Mouse (Mus musculus) embryo, embryonic 11 days (tissue): ENCODE measurements around the gene Prkaa1.
"Not testable (repeated sequence)": the region's sequence is repeated elsewhere in the genome, so short reads cannot be mapped to it uniquely, and the experiment has no call there.

Experiments used
- DNase-seq: peaks from one replicate; pipeline ENCODE4 v3.0.0-alpha.2; 2015

The Prkaa1 gene

DNA sequence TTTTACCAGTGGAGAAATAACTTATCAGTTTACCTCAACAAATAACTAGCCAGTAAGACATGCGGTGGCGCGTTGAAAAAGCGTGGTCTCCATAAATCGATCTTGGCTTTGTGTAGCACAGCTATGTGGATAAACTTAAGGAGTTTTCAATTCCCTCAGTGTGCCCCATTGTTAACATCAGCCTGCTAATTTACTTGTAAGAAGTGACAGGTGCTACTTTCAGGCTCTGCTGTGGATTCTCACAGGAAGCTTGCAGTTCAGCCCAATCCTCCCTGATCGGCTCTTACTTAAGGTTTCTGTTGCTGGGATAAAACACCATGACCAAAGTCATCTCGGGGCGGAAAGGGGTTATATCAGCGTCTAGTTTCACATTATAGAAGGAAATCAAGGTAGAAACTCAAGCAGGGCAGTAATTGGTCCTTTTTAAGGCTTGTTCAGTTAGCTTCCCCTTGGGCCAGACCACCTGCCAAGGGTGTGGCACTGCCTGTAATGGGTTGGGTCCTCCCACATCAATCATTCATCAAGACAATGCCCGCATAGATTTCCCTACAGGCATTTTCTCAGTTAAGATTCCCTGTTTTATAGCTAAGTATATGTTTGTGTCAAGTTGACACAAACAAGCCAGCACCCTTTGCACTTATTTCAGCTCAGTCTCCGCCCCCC is 41.1 kb downstream of the Prkaa1 start:
- peak; percentile 23 for DNase-seq

- peak; percentile 86 for DNase-seq
These were observed 42.0 kb downstream of the Prkaa1 start, which contains the start of gene Ttc33 for GRCm38 (mm10) chr15:5185366-5186292. TSS of gene Ttc33 (plus strand) at chr15:5185525.

DNA sequence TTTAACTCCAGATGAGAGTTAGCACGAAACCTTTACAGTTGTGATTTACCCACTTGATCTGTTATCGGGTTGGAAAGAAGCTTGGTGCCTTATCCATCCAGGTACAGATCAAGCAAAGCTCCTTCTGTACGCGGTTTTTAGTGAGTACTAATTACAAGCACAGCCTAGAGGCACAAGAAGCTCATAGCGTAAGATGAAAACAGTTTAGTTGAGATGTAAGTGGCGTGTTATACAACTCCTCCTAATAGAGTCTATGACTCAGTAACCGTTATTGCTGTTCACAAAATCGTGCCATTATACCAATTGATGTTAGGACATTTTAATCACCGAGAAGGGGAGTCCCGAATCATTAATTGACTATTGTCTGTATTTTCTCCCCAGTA is 42.6 kb downstream of the Prkaa1 start:
- DNase-seq, result no peak

GRCm38 (mm10) chr15:5187116-5187515 is 43.5 kb downstream of the Prkaa1 start:
- DNase-seq, result no peak

DNA sequence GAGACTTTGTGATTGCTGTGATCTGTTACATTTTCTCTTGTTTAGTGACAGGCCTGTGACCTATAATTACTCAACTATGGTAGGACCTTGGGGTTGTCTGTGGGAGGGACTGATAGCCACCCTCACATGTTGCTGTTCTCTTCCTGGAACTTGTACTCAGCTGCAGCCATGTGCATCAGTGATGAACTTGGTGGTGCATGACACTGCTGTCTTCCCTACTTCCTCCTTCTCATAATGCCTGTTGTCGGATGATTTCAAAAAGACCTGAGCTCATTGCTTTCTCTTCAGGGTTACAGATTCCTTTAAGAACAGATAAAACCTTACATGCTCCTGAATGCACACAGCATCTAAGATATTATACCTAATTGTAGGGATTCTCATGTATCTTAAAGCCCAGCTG is 44.4 kb downstream of the Prkaa1 start:
- no peak for DNase-seq

DNA sequence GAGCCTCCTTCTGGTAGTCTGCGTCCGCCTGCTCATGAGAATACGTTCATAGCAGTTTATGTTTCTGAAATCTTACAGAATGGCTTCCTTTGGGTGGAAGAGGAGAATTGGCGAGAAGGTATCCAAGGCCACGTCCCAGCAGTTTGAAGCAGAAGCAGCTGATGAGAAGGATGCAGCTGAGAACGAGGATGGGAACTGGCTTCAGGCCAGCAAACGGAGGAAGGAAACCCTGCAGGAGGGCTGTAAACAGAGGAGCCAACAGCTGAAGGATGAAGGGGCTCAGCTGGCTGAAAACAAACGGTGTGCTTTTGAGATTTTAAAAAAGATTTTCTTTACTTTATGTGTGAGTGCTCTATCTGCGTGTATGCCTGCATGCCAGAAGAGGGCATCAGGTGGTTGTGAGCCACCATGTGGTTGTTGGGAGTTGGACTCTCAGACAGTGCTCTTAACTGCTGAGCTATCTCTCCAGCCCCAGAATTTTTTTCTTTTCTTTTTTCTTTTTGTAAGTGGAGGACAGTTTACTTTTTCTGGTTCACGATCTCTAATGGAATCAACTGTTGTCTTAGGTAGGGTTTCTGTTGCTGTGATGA is 45.9 kb downstream of the Prkaa1 start:
- no peak for DNase-seq

GRCm38 (mm10) chr15:5193833-5194232 is 50.2 kb downstream of the Prkaa1 start:
- DNase-seq, result peak; percentile 22

- DNase-seq, result no peak
These were observed 50.8 kb downstream of the Prkaa1 start for GRCm38 (mm10) chr15:5194446-5194845.

DNA sequence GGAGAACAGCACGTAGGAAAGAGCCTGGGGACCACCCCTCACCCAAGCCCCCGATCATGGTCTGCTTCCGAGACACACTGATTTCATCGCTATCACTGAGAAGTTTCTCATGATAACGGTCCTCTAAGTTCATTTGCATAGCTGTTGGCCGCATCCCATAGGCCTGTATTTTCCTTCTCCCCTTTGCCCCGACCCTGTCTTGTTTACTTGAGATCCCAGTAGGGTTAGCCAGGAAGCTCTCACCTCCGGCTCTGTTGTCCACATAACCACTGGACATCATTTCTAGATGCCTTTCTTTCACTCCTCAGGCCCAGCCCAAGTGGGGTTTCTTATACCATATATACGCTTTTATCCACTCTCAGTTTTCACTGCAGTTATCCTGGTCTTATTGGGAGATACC is 51.3 kb downstream of the Prkaa1 start:
- no peak for DNase-seq

- peak; percentile 19 for DNase-seq
These were observed 52.4 kb downstream of the Prkaa1 start for GRCm38 (mm10) chr15:5195987-5196514.

DNA sequence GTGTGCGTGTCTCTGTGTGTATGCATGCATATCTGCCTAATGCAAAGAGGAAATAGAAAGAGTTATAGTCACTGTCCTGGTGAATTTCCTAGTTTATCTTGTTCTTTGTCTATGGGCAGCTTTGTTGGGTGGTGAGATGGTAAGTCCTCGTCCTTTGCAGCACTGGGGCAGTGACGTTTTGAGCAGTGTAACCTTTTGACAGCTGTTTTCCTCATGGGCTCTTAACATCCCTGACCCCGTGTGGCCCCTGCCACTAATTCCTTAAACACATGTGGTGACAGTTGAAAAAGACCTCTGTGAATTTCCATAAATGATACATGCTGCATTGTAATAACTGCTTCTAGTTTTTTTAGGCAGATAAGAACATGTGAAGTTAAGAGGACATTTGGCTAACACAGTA is 53.0 kb downstream of the Prkaa1 start:
- no peak for DNase-seq

DNA sequence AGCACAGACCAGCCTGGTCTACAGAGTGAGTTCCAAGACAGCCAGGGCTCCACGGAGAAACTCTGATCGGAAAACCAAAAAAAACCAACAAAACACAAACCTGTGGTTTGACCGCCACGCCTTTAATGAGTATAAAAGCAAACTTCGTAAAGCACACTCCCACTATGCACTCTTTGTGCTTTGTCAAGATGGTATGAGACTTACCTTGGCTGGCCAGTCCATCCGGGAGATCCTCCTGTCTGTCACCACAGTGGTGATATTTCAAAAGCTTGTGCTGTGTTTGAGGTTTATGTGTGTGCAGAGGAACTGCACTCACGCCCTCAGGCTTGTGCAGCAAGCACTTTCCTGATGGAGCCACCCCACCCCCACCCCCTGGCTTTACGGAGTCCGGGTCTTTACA is 61.6 kb downstream of the Prkaa1 start:
- no peak for DNase-seq

- no peak for DNase-seq
These were observed 65.5 kb downstream of the Prkaa1 start for GRCm38 (mm10) chr15:5209116-5209515.

GRCm38 (mm10) chr15:5220491-5220890 is 76.8 kb downstream of the Prkaa1 start:
- DNase-seq, result no peak

- not testable (repeated sequence) for DNase-seq
These were observed 87.1 kb downstream of the Prkaa1 start for GRCm38 (mm10) chr15:5230746-5231145.
